In the genomic region with DNA sequence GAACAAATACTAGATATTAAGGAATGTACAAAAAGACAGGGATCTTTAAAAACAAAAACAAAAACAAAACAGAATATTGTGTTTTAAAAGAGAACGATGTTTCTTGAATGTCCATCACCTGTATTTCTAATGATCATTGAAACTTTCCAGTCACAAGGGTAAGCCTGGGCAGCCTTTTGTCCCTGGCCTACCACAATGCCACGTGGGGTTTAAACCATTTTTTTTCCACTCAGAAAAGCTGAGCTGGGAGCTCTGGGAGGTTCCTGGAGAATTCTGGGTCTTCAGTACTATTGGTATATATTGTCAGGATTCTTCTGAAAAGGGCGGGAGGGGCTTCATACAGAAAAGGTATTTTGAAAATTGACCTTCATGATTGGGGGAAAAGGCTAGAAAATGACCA, we compare ENCODE assay signal across 1 mouse cellular context.
A peak's percentile ranks its signal among the peaks of the same experiment; 100 is the strongest.
TF ChIP-seq lines count a peak whose summit lies in the region.

No protein-coding gene starts in this region.

TF ChIP-seq in CH12.LX, 34 proteins besides CTCF, POLR2A, EP300 and RAD21:
- TF ChIP-seq MAFK (IDR thresholded peaks at IDR 0.05; ENCODE audit: insufficient replicate concordance, low read length): no peak
- no peak for TF ChIP-seq CHD1 (IDR thresholded peaks at IDR 0.05; ENCODE audit: low read depth, low read length)
- TF ChIP-seq USF1 (IDR thresholded peaks at IDR 0.05; ENCODE audit: low read depth, low read length): peak; percentile 40
- no peak for TF ChIP-seq KAT2A (IDR thresholded peaks at IDR 0.05; ENCODE audit: insufficient replicate concordance, low read length)
- no peak for TF ChIP-seq RCOR1 (conservative IDR thresholded peaks at IDR 0.05; ENCODE audit: low read depth, low read length)
- TF ChIP-seq MAZ (IDR thresholded peaks at IDR 0.05; ENCODE audit: low read depth, low read length): no peak
- TF ChIP-seq MAX (IDR thresholded peaks at IDR 0.05; ENCODE audit: low read length): peak; percentile 86
- 0 out of 2 replicates have a peak, but pooled peaks have one; percentile 20 for TF ChIP-seq TBP (conservative IDR thresholded peaks at IDR 0.05; ENCODE audit: low read depth, low read length)
- peak; percentile 50; the same call in 1 of the 2 replicates for TF ChIP-seq BHLHE40 (IDR thresholded peaks at IDR 0.05; ENCODE audit: low read depth, low read length)
- TF ChIP-seq IRF4 (IDR thresholded peaks at IDR 0.05; ENCODE audit: low read depth, low read length): 0 out of 2 replicates have a peak, but pooled peaks have one; percentile 30
- TF ChIP-seq UBTF (IDR thresholded peaks at IDR 0.05; ENCODE audit: low read depth, low read length): no peak
- peak; percentile 58 for TF ChIP-seq ZNF384 (IDR thresholded peaks at IDR 0.05; ENCODE audit: low read depth, low read length)
- no peak for TF ChIP-seq ZKSCAN1 (IDR thresholded peaks at IDR 0.05; ENCODE audit: borderline replicate concordance, low read depth, low read length)
- no peak for TF ChIP-seq ZMIZ1 (IDR thresholded peaks at IDR 0.05; ENCODE audit: low read depth, low read length)
- no peak for TF ChIP-seq CHD2 (IDR thresholded peaks at IDR 0.05; ENCODE audit: low read length)
- peak; percentile 96 for TF ChIP-seq MXI1 (IDR thresholded peaks at IDR 0.05; ENCODE audit: low read depth, low read length)
- TF ChIP-seq MYC (IDR thresholded peaks at IDR 0.05; ENCODE audit: low read depth, low read length): peak; percentile 94
- peak; percentile 9; the same call in 1 of the 2 replicates for TF ChIP-seq TCF12 (IDR thresholded peaks at IDR 0.05; ENCODE audit: low read depth, low read length)
- TF ChIP-seq SIN3A (IDR thresholded peaks at IDR 0.05; ENCODE audit: low read length): peak; percentile 90
- TF ChIP-seq E2F4 (IDR thresholded peaks at IDR 0.05; ENCODE audit: insufficient replicate concordance, low read depth, low read length): no peak
- no peak for TF ChIP-seq SMC3 (IDR thresholded peaks at IDR 0.05; ENCODE audit: low read depth, low read length)
- TF ChIP-seq JUN (IDR thresholded peaks at IDR 0.05; ENCODE audit: insufficient read depth, low read depth, low read length): no peak
